Mouse (Mus musculus) mouse trophoblast stem cell (cell line): Measurements from ENCODE around the gene Ttyh2.

Source experiments
- in situ Hi-C, 2 experiments: fragments of 300-500 bp; cut with MseI, MboI; formaldehyde crosslinking; loops; 2 replicates in 1 of 2; 3 replicates in 1 of 2; pipeline ENCODE4 v1.15.1; 2025

Gene Ttyh2

GRCm38 (mm10) chr11:114764820-114765818 lies 89.9 kb downstream of the Ttyh2 start, which contains the start of gene Kif19a:
Kif19a (plus strand) TSS chr11:114765388.
- in situ Hi-C loops, result no loop called here

- in situ Hi-C loops, result no loop called here
Observed at GRCm38 (mm10) chr11:114769911-114770310, 94.7 kb downstream of the Ttyh2 start.
